7 mouse cellular contexts compared by ENCODE assay signal in genomic region chrX:130744132-130744531, GRCm38 (mm10).
DNase-seq lines count a peak whose midpoint lies in the region; ATAC-seq and TF ChIP-seq lines count a peak whose summit lies in the region.
"Not testable (repeated sequence)": the region's sequence is repeated elsewhere in the genome, so short reads cannot be mapped to it uniquely, and the experiment has no call there.

No protein-coding gene starts in this region.

- H3K9ac ChIP-seq in MEL (ENCODE audit: control insufficient read depth, low read depth, low read length, poor library complexity, severe bottlenecking), result not testable (repeated sequence)

- H3K27ac ChIP-seq in MEL (ENCODE audit: control insufficient read depth, low read depth, low read length), result peak overlapping the region; percentile 11; the same call in 1 of the 2 replicates

- H3K4me3 ChIP-seq in MEL (ENCODE audit: control insufficient read depth in 1 of 2, insufficient read depth in 1 of 2, low read depth in 2 of 2, low read length in 2 of 2), result not testable (repeated sequence)

- peak; percentile 29; the same call in 1 of the 2 replicates for ATAC-seq in common myeloid progenitor, adult 5-6 weeks (replicated peaks; ENCODE audit: low read depth, poor library complexity, severe bottlenecking)

- not testable (repeated sequence) for TF ChIP-seq POLR2A in MEL (IDR thresholded peaks at IDR 0.05; ENCODE audit: control insufficient read depth in 1 of 2, insufficient read depth in 1 of 2, low read depth in 1 of 2, low read length in 2 of 2, poor library complexity in 1 of 2)

- DNase-seq in A20 (ENCODE audit: low read depth, low spot score), result peak; percentile 37
- peak; percentile 77 for DNase-seq in MEL (ENCODE audit: low read depth, low spot score)
- DNase-seq in MEL-GATA-1-ER (ENCODE audit: extremely low read depth, low read depth), result peak; percentile 1
- peak; percentile 4 for DNase-seq in ZHBTc4 (ENCODE audit: low read depth, low spot score)
- DNase-seq in induced T-regulatory cell, adult 2 months (ENCODE audit: low read depth), result peak; percentile 0
- DNase-seq in splenic B cell, adult 2 months (ENCODE audit: low read depth, low spot score), result peak; percentile 0

- not testable (repeated sequence) for H3K79me2 ChIP-seq in MEL (ENCODE audit: control insufficient read depth, insufficient read depth, low read length, poor library complexity)

- not testable (repeated sequence) for H3K27me3 ChIP-seq in MEL (ENCODE audit: control insufficient read depth in 1 of 2, insufficient read depth in 2 of 2, low read length in 2 of 2); splenic B cell, adult 2 months (ENCODE audit: control insufficient read depth, insufficient read depth, low read length, poor library complexity, severe bottlenecking)

- peak; percentile 79 to 84 for TF ChIP-seq EP300 in MEL (IDR thresholded peaks at IDR 0.05; ENCODE audit: low read depth in 1 of 2, low read length in 2 of 2)

- not testable (repeated sequence) for TF ChIP-seq CTCF in MEL (IDR thresholded peaks at IDR 0.05 in 2 of 3, conservative IDR thresholded peaks at IDR 0.05 in 1 of 3; ENCODE audit: control insufficient read depth in 1 of 3, insufficient read depth in 1 of 3, low read depth in 2 of 3, low read length in 3 of 3, poor library complexity in 1 of 3, severe bottlenecking in 1 of 3)

- not testable (repeated sequence) for H3K4me1 ChIP-seq in MEL (ENCODE audit: control insufficient read depth in 1 of 2, insufficient read depth in 2 of 2, low read length in 2 of 2)

- H3K36me3 ChIP-seq in MEL (ENCODE audit: control insufficient read depth in 1 of 2, insufficient read depth in 2 of 2, low read length in 2 of 2); splenic B cell, adult 2 months (ENCODE audit: control insufficient read depth, insufficient read depth, low read length, poor library complexity, severe bottlenecking): not testable (repeated sequence)

- not testable (repeated sequence) for H3K9me3 ChIP-seq in MEL (replicated peaks; ENCODE audit: insufficient read depth, low read length)

- not testable (repeated sequence) for TF ChIP-seq RAD21 in MEL (IDR thresholded peaks at IDR 0.05; ENCODE audit: low read depth, low read length)

TF ChIP-seq in MEL, 35 proteins besides CTCF, POLR2A, EP300 and RAD21:
- TF ChIP-seq GATA1 (IDR thresholded peaks at IDR 0.05; ENCODE audit: low read depth, low read length) (peak; percentile 63), TAL1 (IDR thresholded peaks at IDR 0.05; ENCODE audit: low read length) (peak; percentile 51), TCF12 (IDR thresholded peaks at IDR 0.05; ENCODE audit: low read depth, low read length) (peak; percentile 71; the same call in 1 of the 2 replicates), ETS1 (IDR thresholded peaks at IDR 0.05; ENCODE audit: low read depth, low read length) (0 out of 2 replicates have a peak, but pooled peaks have one; percentile 14)

Comparison
In these comparisons a context has a peak if more than half of its experiments do, and no peak if none do; other contexts are left out.
1. DNase-seq: peak in every context shown above with its lines; median percentile 77 in MEL; 37 in A20; 4 in ZHBTc4; 1 in MEL-GATA-1-ER; 0 in induced T-regulatory cell, adult 2 months; 0 in splenic B cell, adult 2 months.